Mouse (Mus musculus) liver, adult 2 months (tissue): Measurements from ENCODE around the gene Rad9b.

Experiments used
- CTCF ChIP-seq: fragments of 200-500 bp; IDR thresholded peaks from 2 replicates; pipeline ENCODE4 v1.5.1; 2011; ENCODE audit warnings: low read depth, low read length, control low read depth
- POLR2A ChIP-seq: fragments of 200-500 bp; IDR thresholded peaks from 2 replicates; pipeline ENCODE4 v1.6.1; 2011; ENCODE audit warnings: low read length, control low read depth; ENCODE audit not compliant: insufficient read depth; ENCODE audit errors: extremely low read depth

GRCm38 (mm10) chr5:122400628-122401302, 46.7 kb upstream of the Rad9b start:
- TF ChIP-seq CTCF (no peak), POLR2A (no peak)
